Mouse (Mus musculus) left cerebral cortex, adult 2 months (tissue): ENCODE data around the gene Lmo1. TPM values are rescaled to one million over a fixed set of nuclear protein-coding genes. Genes with fewer than 3 reads are reported as not detected.
"Not testable (repeated sequence)": the region's sequence is repeated elsewhere in the genome, so short reads cannot be mapped to it uniquely, and the experiment has no call there.

Experiments used
- DNase-seq, 2 experiments: peaks; one replicate each; pipeline ENCODE4 v3.0.0; 2021 to 2022; ENCODE audit warnings: low spot score in 2 of 2, mixed read lengths in 1 of 2; ENCODE audit errors: extremely low spot score in 1 of 2
- H3K27ac ChIP-seq: fragments of 200-600 bp; 2 replicates; pipeline ENCODE4 v1.8.1; 2022
- H3K4me3 ChIP-seq: fragments of 200-600 bp; 2 replicates; pipeline ENCODE4 v1.8.1; 2022
- CTCF ChIP-seq: fragments of 200-600 bp; IDR thresholded peaks from 2 replicates; pipeline ENCODE4 v1.8.1; 2022; ENCODE audit warnings: antibody characterized with exemption, mild to moderate bottlenecking, moderate library complexity
- intact Hi-C: fragments of 180-260 bp; cut with DNase I; formaldehyde crosslinking; loops from one replicate; pipeline ENCODE4 v1.15.1; 2025
- total RNA-seq, 2 experiments: library from RNA; stranded (reverse); gene quantifications; 2 replicates each; pipeline ENCODE4 v1.2.3; 2021

Lmo1 gene
- total RNA-seq, 2 experiments from 2014 or later: 13.7 to 15.4 TPM

GRCm38 (mm10) chr7:109097203-109097602, 77.8 kb downstream of the Lmo1 start:
- no peak for DNase-seq
- intact Hi-C loops: loop anchor here (5.0 kb wide), 1 partner anchor 120 kb away; no protein-coding TSS in a partner anchor
- no peak for TF ChIP-seq CTCF
- Histone ChIP-seq H3K4me3 (no peak overlapping the region), H3K27ac (no peak overlapping the region)

DNA sequence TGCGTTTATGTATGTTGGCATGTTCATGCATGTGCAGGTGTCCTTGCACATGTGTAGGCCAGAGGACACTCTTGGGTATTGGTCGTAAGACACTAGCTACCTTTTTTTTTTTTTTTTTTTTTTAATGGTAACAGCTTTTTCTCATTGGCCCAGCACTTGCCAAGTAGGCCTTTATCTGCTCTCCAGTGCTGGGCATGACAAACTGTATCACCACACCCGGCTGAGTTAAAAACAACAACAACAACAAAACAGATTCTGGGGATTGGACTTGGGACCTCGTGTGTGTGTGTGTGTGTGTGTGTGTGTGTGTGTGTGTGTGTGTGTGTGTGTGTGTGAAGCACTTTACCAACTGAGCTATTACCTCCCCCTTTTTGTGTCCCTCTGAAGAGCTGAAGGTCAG, 78.4 kb downstream of the Lmo1 start:
- DNase-seq: no peak
- no peak for TF ChIP-seq CTCF
- intact Hi-C loops: loop anchor here (5.0 kb wide), 1 partner anchor 121 kb away; no protein-coding TSS in a partner anchor
- no peak overlapping the region for H3K4me3 ChIP-seq
- H3K27ac ChIP-seq: no peak overlapping the region

DNA sequence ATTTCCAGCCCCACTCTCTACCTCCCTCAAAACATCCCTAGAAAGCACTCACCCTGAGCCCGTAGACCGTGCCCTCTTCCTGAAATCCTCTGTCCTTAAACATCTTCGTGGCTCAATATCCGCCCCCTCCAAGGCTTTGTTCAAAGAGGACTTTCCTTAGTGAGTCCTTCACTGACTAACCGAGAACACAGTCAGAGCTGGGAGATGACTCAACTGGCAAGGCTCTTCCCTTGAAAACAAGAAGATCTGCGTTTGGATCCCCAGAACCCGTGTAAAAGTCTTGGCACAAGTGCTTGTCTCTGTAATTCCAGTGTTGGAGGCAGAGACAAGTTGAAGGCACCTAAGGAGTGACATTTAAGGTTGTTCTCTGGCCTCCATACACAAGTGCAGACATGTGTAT, 80.7 kb downstream of the Lmo1 start:
- intact Hi-C loops: no loop called here
- DNase-seq: no peak

GRCm38 (mm10) chr7:109091316-109091715, 83.7 kb downstream of the Lmo1 start:
- intact Hi-C loops, H3K27ac ChIP-seq, H3K4me3 ChIP-seq, DNase-seq: not testable (repeated sequence)

More for the DNA sequence above, 80.7 kb downstream of the Lmo1 start:
- Histone ChIP-seq H3K27ac (no peak overlapping the region), H3K4me3 (no peak overlapping the region)
- no peak for TF ChIP-seq CTCF

Other genes with a start within 250 kb of the Lmo1 start
- under 1 TPM; 0.40 to 0.48 TPM for gene Nlrp10, start 245.0 kb downstream of the Lmo1 start, total RNA-seq
- 10 to 100 TPM; 95.6 to 96.2 TPM for gene Eif3f, start 240.8 kb downstream of the Lmo1 start, total RNA-seq
- 100 to 1,000 TPM; 140 to 148 TPM for gene Tub, start 224.9 kb downstream of the Lmo1 start, total RNA-seq
- 10 to 100 TPM; 63.7 to 66.3 TPM for gene Ric3, start 91.9 kb downstream of the Lmo1 start, total RNA-seq